Mouse (Mus musculus) liver, embryonic 14.5 days (tissue): Measurements from ENCODE around the gene Gzmk. TPM values are rescaled to one million over a fixed set of nuclear protein-coding genes. Genes with fewer than 3 reads are reported as not detected.

ENCODE experiments used
- ATAC-seq: fragments of 200-750 bp; cut with Nextera tagmentation; 2 replicates; pipeline ENCODE4 v1.8.0; 2017; ENCODE audit warnings: moderate number of reproducible peaks, mild to moderate bottlenecking, moderate library complexity; ENCODE audit not compliant: insufficient read depth
- DNase-seq, 3 experiments: peaks; one replicate each; pipeline ENCODE4 v3.0.0-alpha.2; 2012 to 2013; ENCODE audit warnings: low read depth in 3 of 3, low spot score in 3 of 3
- H3K27ac ChIP-seq: fragments of 300-500 bp; sonication (generic); 2 replicates; pipeline ENCODE4 v1.5.1; 2014; ENCODE audit warnings: moderate library complexity, mild to moderate bottlenecking, control low read depth, inconsistent platforms
- H3K27me3 ChIP-seq: fragments of 300-500 bp; sonication (generic); 2 replicates; pipeline ENCODE4 v1.6.1; 2014; ENCODE audit warnings: mild to moderate bottlenecking, low read length, moderate library complexity; ENCODE audit not compliant: control insufficient read depth, insufficient read depth
- H3K36me3 ChIP-seq: fragments of 300-500 bp; sonication (generic); replicated peaks from 2 replicates; pipeline ENCODE4 v1.6.1; 2014; ENCODE audit warnings: low read depth; ENCODE audit not compliant: control insufficient read depth, insufficient read depth
- H3K4me1 ChIP-seq, 2 experiments: fragments of 200-500 bp in 1 of 2; fragments of 300-500 bp in 1 of 2; sonication (generic) in 1 of 2; replicated peaks; 2 replicates each; pipeline ENCODE4 v1.6.1; 2012 to 2014; ENCODE audit warnings: antibody characterized with exemption in 1 of 2, inconsistent platforms in 1 of 2, low read length in 1 of 2; ENCODE audit not compliant: control insufficient read depth in 2 of 2, insufficient read depth in 2 of 2
- H3K4me2 ChIP-seq: fragments of 300-500 bp; sonication (generic); 2 replicates; pipeline ENCODE4 v1.6.1; 2014; ENCODE audit warnings: low read depth, mild to moderate bottlenecking, control low read depth, moderate library complexity
- H3K4me3 ChIP-seq, 2 experiments: fragments of 200-500 bp in 1 of 2; fragments of 300-500 bp in 1 of 2; sonication (generic) in 1 of 2; 2 replicates each; pipeline ENCODE4 v1.5.1; 2012 to 2014; ENCODE audit warnings: low read depth in 2 of 2, low read length in 2 of 2, mild to moderate bottlenecking in 2 of 2, control low read depth in 1 of 2, inconsistent platforms in 1 of 2, moderate library complexity in 1 of 2; ENCODE audit not compliant: insufficient read depth in 1 of 2
- H3K9ac ChIP-seq: fragments of 300-500 bp; sonication (generic); replicated peaks from 2 replicates; pipeline ENCODE4 v1.6.1; 2014; ENCODE audit warnings: mild to moderate bottlenecking, control low read depth, moderate library complexity
- H3K9me3 ChIP-seq: fragments of 300-500 bp; sonication (generic); 2 replicates; pipeline ENCODE4 v1.6.1; 2016; ENCODE audit warnings: low read length, mixed read lengths; ENCODE audit not compliant: control insufficient read depth
- CTCF ChIP-seq: IDR thresholded peaks from 2 replicates; pipeline ENCODE4 v1.5.1; 2016; ENCODE audit warnings: antibody characterized with exemption, low read depth, control low read depth
- EP300 ChIP-seq: IDR thresholded peaks from 2 replicates; pipeline ENCODE4 v1.6.1; 2016; ENCODE audit warnings: antibody characterized with exemption, low read depth
- WGBS: fragments of 180-500 bp; shearing (Covaris S2); extraction: QIAGEN DNeasy Blood & Tissue Kit; methylation state at CpG from one replicate; pipeline ENCODE4 v1.1.7; 2014; ENCODE audit not compliant: insufficient replicate concordance; 5-methylcytosine and 5-hydroxymethylcytosine counted together
- polyA plus RNA-seq, 2 experiments: library from polyadenylated mRNA; depleted of rRNA in 1 of 2; stranded (reverse) in 1 of 2; unstranded in 1 of 2; fragments of >200 nt; fragmentation: Nextera tagmentation in 1 of 2; extraction: Ambion mirVana in 1 of 2; gene quantifications; 2 replicates each; pipeline versions ENCODE4 v1.2.1 to v1.2.3; 2012 to 2014

Gene Gzmk
- polyA plus RNA-seq, 2 experiments: not detected

GRCm38 (mm10) chr13:113245025-113245424, 19.3 kb upstream of the Gzmk start:
- no peak for DNase-seq

GRCm38 (mm10) chr13:113242129-113242528, 16.4 kb upstream of the Gzmk start:
- Histone ChIP-seq H3K27ac (no peak overlapping the region), H3K4me2 (no peak overlapping the region), H3K36me3 (no peaks in the 10 kb centered on the region), H3K27me3 (no peaks in the 10 kb centered on the region), H3K9ac (no peak overlapping the region), H3K4me3 (no peak overlapping the region), H3K4me1 (peaks cover 0 to 1% of the 10 kb centered on the region in 2 experiments; a peak in 2 of 4 replicates), H3K9me3 (no peaks in the 10 kb centered on the region)
- 32% methylated on average over 6 of the region's 6 CpGs for WGBS
- TF ChIP-seq EP300 (no peak), CTCF (no peak)
- no peak for ATAC-seq
- no peak for DNase-seq

More at GRCm38 (mm10) chr13:113245025-113245424, 19.3 kb upstream of the Gzmk start:
- Histone ChIP-seq H3K9me3 (no peaks in the 10 kb centered on the region), H3K4me2 (no peak overlapping the region), H3K27me3 (no peaks in the 10 kb centered on the region), H3K4me1 (peaks cover 0 to 1% of the 10 kb centered on the region in 2 experiments; a peak in 2 of 4 replicates), H3K9ac (no peak overlapping the region), H3K36me3 (no peaks in the 10 kb centered on the region), H3K4me3 (no peak overlapping the region), H3K27ac (no peak overlapping the region)
- TF ChIP-seq EP300 (no peak), CTCF (no peak)
- 47% methylated on average over 8 of the region's 8 CpGs for WGBS
- ATAC-seq: no peak

- no peak for ATAC-seq
- peak; percentile 22; the same call in 1 of the 2 replicates for TF ChIP-seq CTCF
- no peak for TF ChIP-seq EP300
- 73% methylated on average over 17 of the region's 17 CpGs for WGBS
Measured at GRCm38 (mm10) chr13:113227666-113228463, 2.2 kb upstream of the Gzmk start.

DNA sequence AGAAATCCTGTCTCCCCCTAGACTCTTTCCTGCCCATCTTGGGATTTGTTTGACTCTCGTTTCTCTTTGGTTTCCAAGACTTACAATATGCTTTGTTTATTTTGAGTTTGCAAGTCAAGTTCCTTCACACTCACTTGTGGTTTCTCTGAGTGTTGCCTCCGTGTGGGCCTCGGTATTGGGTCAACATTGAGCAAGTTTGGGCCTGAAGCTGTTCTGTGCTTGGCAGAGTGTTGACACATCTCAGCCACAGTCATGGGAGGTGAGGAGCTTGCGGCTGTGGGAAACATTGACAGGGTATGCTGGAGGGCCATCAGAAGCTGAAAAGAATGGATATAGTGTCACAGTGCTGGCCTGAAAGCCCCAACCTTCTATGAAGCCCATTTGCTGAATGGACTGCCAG, 1.4 kb upstream of the Gzmk start:
- no peak for DNase-seq
- Histone ChIP-seq H3K27ac (no peak overlapping the region), H3K4me2 (no peak overlapping the region), H3K9ac (no peak overlapping the region), H3K27me3 (no peaks in the 10 kb centered on the region; the same call in 1 of the 2 replicates), H3K4me1 (no peaks in the 10 kb centered on the region; a peak in 1 of 4 replicates), H3K9me3 (no peaks in the 10 kb centered on the region), H3K4me3 (no peak overlapping the region), H3K36me3 (no peaks in the 10 kb centered on the region)
- no peak for ATAC-seq
- WGBS: 38% methylated on average over 4 of the region's 4 CpGs
- no peak for TF ChIP-seq CTCF
- TF ChIP-seq EP300: no peak

More at GRCm38 (mm10) chr13:113227666-113228463, 2.2 kb upstream of the Gzmk start:
- no peak overlapping the region for H3K4me3 ChIP-seq
- no peaks in the 10 kb centered on the region; the same call in 1 of the 2 replicates for H3K27me3 ChIP-seq
- no peak overlapping the region for H3K4me2 ChIP-seq
- H3K9me3 ChIP-seq: no peaks in the 10 kb centered on the region
- no peak for DNase-seq
- H3K4me1 ChIP-seq: no peaks in the 10 kb centered on the region; a peak in 1 of 4 replicates
- no peak overlapping the region for H3K27ac ChIP-seq
- no peaks in the 10 kb centered on the region for H3K36me3 ChIP-seq
- no peak overlapping the region for H3K9ac ChIP-seq

- Histone ChIP-seq H3K36me3 (no peaks in the 10 kb centered on the region), H3K9me3 (no peaks in the 10 kb centered on the region), H3K9ac (no peak overlapping the region), H3K27me3 (no peaks in the 10 kb centered on the region; the same call in 1 of the 2 replicates), H3K4me1 (no peaks in the 10 kb centered on the region; a peak in 1 of 4 replicates), H3K27ac (no peak overlapping the region), H3K4me3 (no peak overlapping the region), H3K4me2 (no peak overlapping the region)
- ATAC-seq: no peak
- 36% methylated on average over 2 of the region's 2 CpGs for WGBS
- no peak for TF ChIP-seq EP300
- DNase-seq: no peak
Measured at GRCm38 (mm10) chr13:113224105-113224504, 1.6 kb downstream of the Gzmk start.
